Mouse (Mus musculus): ENCODE data around the gene Dnase1.
"Not testable (repeated sequence)": the region's sequence is repeated elsewhere in the genome, so short reads cannot be mapped to it uniquely, and the experiment has no call there.

Dnase1 gene

GRCm38 (mm10) chr16:4078302-4078701, 41.6 kb downstream of the Dnase1 start:
- not testable (repeated sequence) for H3K36me3 ChIP-seq (ENCODE audit: control insufficient read depth, insufficient read depth, low read length, poor library complexity, severe bottlenecking); DNase-seq (ENCODE audit: low read depth, low spot score)

GRCm38 (mm10) chr16:4079656-4080055, 42.9 kb downstream of the Dnase1 start:
- Histone ChIP-seq H3K36me3 (ENCODE audit: control insufficient read depth, insufficient read depth, low read length, poor library complexity, severe bottlenecking) (no peaks in the 10 kb centered on the region), H3K27me3 (ENCODE audit: control insufficient read depth, insufficient read depth, low read length, poor library complexity, severe bottlenecking) (no peaks in the 10 kb centered on the region)
- DNase-seq (ENCODE audit: low read depth, low spot score) = no peak

More at GRCm38 (mm10) chr16:4078302-4078701, 41.6 kb downstream of the Dnase1 start:
- H3K27me3 ChIP-seq (ENCODE audit: control insufficient read depth, insufficient read depth, low read length, poor library complexity, severe bottlenecking) = not testable (repeated sequence)

- not testable (repeated sequence) for H3K27me3 ChIP-seq (ENCODE audit: control insufficient read depth, insufficient read depth, low read length, poor library complexity, severe bottlenecking); DNase-seq (ENCODE audit: low read depth, low spot score); H3K36me3 ChIP-seq (ENCODE audit: control insufficient read depth, insufficient read depth, low read length, poor library complexity, severe bottlenecking)
Measured at GRCm38 (mm10) chr16:4080419-4080818, 43.7 kb downstream of the Dnase1 start.

DNA sequence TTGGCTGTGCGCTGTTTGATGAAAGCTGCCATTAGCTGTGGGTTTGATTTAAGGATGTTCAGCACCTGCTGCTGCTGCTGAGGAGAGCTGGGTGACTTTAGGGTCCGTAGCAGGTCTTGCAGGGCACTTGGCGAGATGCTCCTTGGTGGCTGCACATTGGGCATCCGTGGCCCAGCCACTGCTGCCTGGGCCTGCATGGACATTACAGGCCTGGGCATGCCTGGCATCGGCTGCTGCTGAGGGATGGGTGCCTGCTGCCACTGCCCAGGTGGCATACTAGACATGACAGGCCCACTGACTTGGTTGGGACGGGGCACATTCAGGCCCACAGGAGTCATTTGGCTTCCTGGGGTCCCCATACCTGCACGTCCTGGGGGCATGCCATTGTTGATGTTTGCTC, 48.3 kb downstream of the Dnase1 start:
- Histone ChIP-seq H3K27me3 (ENCODE audit: control insufficient read depth, insufficient read depth, low read length, poor library complexity, severe bottlenecking) (no peaks in the 10 kb centered on the region), H3K36me3 (ENCODE audit: control insufficient read depth, insufficient read depth, low read length, poor library complexity, severe bottlenecking) (peaks cover 10% of the 10 kb centered on the region; the same call in 1 of the 2 replicates)
- no peak for DNase-seq (ENCODE audit: low read depth, low spot score)

- H3K36me3 ChIP-seq (ENCODE audit: control insufficient read depth, insufficient read depth, low read length, poor library complexity, severe bottlenecking) = peaks cover 10% of the 10 kb centered on the region
- no peaks in the 10 kb centered on the region for H3K27me3 ChIP-seq (ENCODE audit: control insufficient read depth, insufficient read depth, low read length, poor library complexity, severe bottlenecking)
- no peak for DNase-seq (ENCODE audit: low read depth, low spot score)
Measured at GRCm38 (mm10) chr16:4085851-4086387, 49.2 kb downstream of the Dnase1 start.

- no peak for DNase-seq (ENCODE audit: low read depth, low spot score)
- H3K36me3 ChIP-seq (ENCODE audit: control insufficient read depth, insufficient read depth, low read length, poor library complexity, severe bottlenecking) = peaks cover 13% of the 10 kb centered on the region
- H3K27me3 ChIP-seq (ENCODE audit: control insufficient read depth, insufficient read depth, low read length, poor library complexity, severe bottlenecking) = no peaks in the 10 kb centered on the region
Measured at GRCm38 (mm10) chr16:4087214-4087913, 50.6 kb downstream of the Dnase1 start.

Measured in splenic B cell, adult 2 months (primary cell).